In genomic region chr2:146247576-146247975, GRCm38 (mm10) we compare ENCODE assay signal across 23 mouse cellular contexts. TPM values are rescaled to one million over a fixed set of nuclear protein-coding genes. Genes with fewer than 3 reads are reported as not detected.
DNase-seq lines count a peak whose midpoint lies in the region; ATAC-seq and TF ChIP-seq lines count a peak whose summit lies in the region.
"Had no signal": no experiment of that assay in that cellular context is flagged by ENCODE, and none has a peak within 500 bp of the region (broad histone marks: within the 10 kb centered on the region; RNA-seq: fewer than 3 reads in every experiment).

No protein-coding gene starts in this region.

- no peak overlapping the region for H3K4me2 ChIP-seq in forebrain, embryonic 12.5 days
- no peak overlapping the region for H3K4me2 ChIP-seq in forebrain, embryonic 11.5 days (ENCODE audit: low read depth, low read length, severe bottlenecking)
- no peak overlapping the region for H3K4me2 ChIP-seq in liver, embryonic 11.5 days
- no peak overlapping the region for H3K4me2 ChIP-seq in liver, postnatal 0 days (ENCODE audit: low read depth, low read length)
- no peak overlapping the region for H3K4me2 ChIP-seq in limb, embryonic 11.5 days (ENCODE audit: low read depth, severe bottlenecking)
- H3K4me2 ChIP-seq: stomach, embryonic 15.5 days had no signal

- peaks cover 30% of the 10 kb centered on the region for H3K4me1 ChIP-seq in forebrain, embryonic 12.5 days
- H3K4me1 ChIP-seq in forebrain, embryonic 11.5 days (replicated peaks; ENCODE audit: control insufficient read depth, insufficient read depth, low read length) = no peaks in the 10 kb centered on the region
- no peaks in the 10 kb centered on the region for H3K4me1 ChIP-seq in liver, embryonic 11.5 days (replicated peaks; ENCODE audit: control insufficient read depth, insufficient read depth, low read length)
- no peaks in the 10 kb centered on the region for H3K4me1 ChIP-seq in liver, postnatal 0 days (ENCODE audit: insufficient read depth)
- no peaks in the 10 kb centered on the region for H3K4me1 ChIP-seq in limb, embryonic 11.5 days (ENCODE audit: control insufficient read depth, insufficient read depth, low read length)

- DNase-seq in forebrain, embryonic 11.5 days (ENCODE audit: low spot score) = no peak
- no peak for DNase-seq in liver, embryonic 11.5 days (ENCODE audit: low spot score)
- DNase-seq in liver, postnatal 0 days = no peak
- DNase-seq in embryo, embryonic 9.5 days (ENCODE audit: extremely low spot score) = peak; percentile 18
- peak; percentile 30 for DNase-seq in limb, embryonic 11.5 days (ENCODE audit: low spot score)
- no peak for DNase-seq in frontal cortex, adult 2 months (ENCODE audit: extremely low spot score in 1 of 2, low spot score in 1 of 2)
- DNase-seq in urinary bladder, postnatal 36 days (ENCODE audit: low spot score in 2 of 2) = no peak
- DNase-seq: cerebellum, adult 11 months; cerebellum, postnatal 14 days; gastrocnemius, adult 2 months; kidney, adult 18-20 months; kidney, postnatal 25 days; layer of hippocampus, postnatal 36 days; lung, adult 2 months; right cerebral cortex, adult 18-20 months; thymus, postnatal 36 days had no signal

- no peak for TF ChIP-seq CTCF in liver, postnatal 0 days (IDR thresholded peaks at IDR 0.05; ENCODE audit: low read depth)

- H3K36me3 ChIP-seq in forebrain, embryonic 12.5 days (replicated peaks) = 0 out of 2 replicates have a peak, but pooled peaks cover 2% of the 10 kb centered on the region
- no peaks in the 10 kb centered on the region for H3K36me3 ChIP-seq in forebrain, embryonic 11.5 days (ENCODE audit: control insufficient read depth, insufficient read depth, low read length)
- H3K36me3 ChIP-seq in liver, embryonic 11.5 days (ENCODE audit: control insufficient read depth, insufficient read depth, low read length) = no peaks in the 10 kb centered on the region
- H3K36me3 ChIP-seq in liver, postnatal 0 days (replicated peaks; ENCODE audit: insufficient read depth, low read length) = 0 out of 2 replicates have a peak, but pooled peaks cover 8% of the 10 kb centered on the region
- H3K36me3 ChIP-seq in limb, embryonic 11.5 days (ENCODE audit: control insufficient read depth, insufficient read depth, low read length) = no peaks in the 10 kb centered on the region
- H3K36me3 ChIP-seq: stomach, embryonic 15.5 days had no signal

- H3K27ac ChIP-seq in forebrain, embryonic 12.5 days = no peak overlapping the region
- H3K27ac ChIP-seq in forebrain, embryonic 11.5 days (ENCODE audit: low read depth, low read length) = no peak overlapping the region
- H3K27ac ChIP-seq in liver, embryonic 11.5 days (ENCODE audit: low read depth, low read length) = no peak overlapping the region
- H3K27ac ChIP-seq in liver, postnatal 0 days (ENCODE audit: low read depth) = no peak overlapping the region
- H3K27ac ChIP-seq in limb, embryonic 11.5 days (replicated peaks; ENCODE audit: low read depth, low read length) = no peak overlapping the region
- H3K27ac ChIP-seq: gastrocnemius, adult 2 months; hindbrain, postnatal 0 days; layer of hippocampus, adult 2 months; macrophage; stomach, embryonic 15.5 days had no signal

- no peak for TF ChIP-seq EP300 in liver, postnatal 0 days (IDR thresholded peaks at IDR 0.05; ENCODE audit: low read depth)

- H3K27me3 ChIP-seq in forebrain, embryonic 12.5 days = no peaks in the 10 kb centered on the region
- no peaks in the 10 kb centered on the region for H3K27me3 ChIP-seq in forebrain, embryonic 11.5 days (ENCODE audit: control insufficient read depth, insufficient read depth, low read length)
- H3K27me3 ChIP-seq in liver, embryonic 11.5 days (replicated peaks; ENCODE audit: control insufficient read depth, insufficient read depth, low read length) = no peaks in the 10 kb centered on the region
- H3K27me3 ChIP-seq in liver, postnatal 0 days (ENCODE audit: insufficient read depth, low read length) = no peaks in the 10 kb centered on the region
- H3K27me3 ChIP-seq in limb, embryonic 11.5 days (ENCODE audit: control insufficient read depth, insufficient read depth, low read length) = no peaks in the 10 kb centered on the region
- H3K27me3 ChIP-seq: stomach, embryonic 15.5 days had no signal

- peak; percentile 28; the same call in 1 of the 2 replicates for ATAC-seq in forebrain, embryonic 12.5 days (ENCODE audit: low FRiP score)
- ATAC-seq in forebrain, embryonic 11.5 days (replicated peaks; ENCODE audit: low FRiP score) = no peak
- ATAC-seq in liver, embryonic 11.5 days (replicated peaks; ENCODE audit: low FRiP score) = 0 out of 2 replicates have a peak, but pooled peaks have one; percentile 39
- no peak for ATAC-seq in liver, postnatal 0 days
- no peak for ATAC-seq in limb, embryonic 11.5 days (ENCODE audit: insufficient number of reproducible peaks, low FRiP score, low TSS enrichment, low read depth)
- ATAC-seq: CD4-positive, CD25-positive, alpha-beta regulatory T cell, adult 4 months; hindbrain, postnatal 0 days had no signal

- WGBS in forebrain, embryonic 12.5 days = 57% methylated on average over 6 of the region's 6 CpGs
- WGBS in forebrain, embryonic 11.5 days = 52% methylated on average over 6 of the region's 6 CpGs
- 41% methylated on average over 6 of the region's 6 CpGs for WGBS in liver, embryonic 11.5 days
- WGBS in liver, postnatal 0 days (ENCODE audit: insufficient replicate concordance) = 43% methylated on average over 6 of the region's 6 CpGs
- 39% methylated on average over 6 of the region's 6 CpGs for WGBS in limb, embryonic 11.5 days

- H3K9me3 ChIP-seq in forebrain, embryonic 12.5 days = no peaks in the 10 kb centered on the region
- no peaks in the 10 kb centered on the region for H3K9me3 ChIP-seq in forebrain, embryonic 11.5 days (ENCODE audit: control insufficient read depth, low read length)
- no peaks in the 10 kb centered on the region for H3K9me3 ChIP-seq in liver, embryonic 11.5 days (ENCODE audit: control insufficient read depth, low read length)
- no peaks in the 10 kb centered on the region for H3K9me3 ChIP-seq in liver, postnatal 0 days (ENCODE audit: low read length)
- no peaks in the 10 kb centered on the region for H3K9me3 ChIP-seq in limb, embryonic 11.5 days (ENCODE audit: control insufficient read depth, low read length)
- H3K9me3 ChIP-seq: stomach, embryonic 15.5 days had no signal

- H3K4me3 ChIP-seq in forebrain, embryonic 12.5 days (replicated peaks) = no peak overlapping the region
- no peak overlapping the region for H3K4me3 ChIP-seq in forebrain, embryonic 11.5 days (ENCODE audit: low read depth, low read length)
- H3K4me3 ChIP-seq in liver, embryonic 11.5 days (ENCODE audit: low read depth, low read length) = no peak overlapping the region
- H3K4me3 ChIP-seq in liver, postnatal 0 days (ENCODE audit: low read depth, low read length) = no peak overlapping the region
- no peak overlapping the region for H3K4me3 ChIP-seq in limb, embryonic 11.5 days (ENCODE audit: low read depth, low read length)
- H3K4me3 ChIP-seq: gastrocnemius, adult 2 months; layer of hippocampus, adult 2 months; stomach, embryonic 15.5 days had no signal

- no peak overlapping the region for H3K9ac ChIP-seq in forebrain, embryonic 12.5 days
- no peak overlapping the region for H3K9ac ChIP-seq in forebrain, embryonic 11.5 days (ENCODE audit: low read length)
- no peak overlapping the region for H3K9ac ChIP-seq in liver, embryonic 11.5 days (ENCODE audit: low read depth, low read length)
- no peak overlapping the region for H3K9ac ChIP-seq in liver, postnatal 0 days (replicated peaks)
- H3K9ac ChIP-seq in limb, embryonic 11.5 days (ENCODE audit: low read length) = no peak overlapping the region
- H3K9ac ChIP-seq: stomach, embryonic 15.5 days had no signal

RNA-seq across cellular contexts. Expression of gene Insm1, which starts 25.9 kb away (rescaled TPM):
- 11.9 and 13.4 TPM in 2 replicates for polyA plus RNA-seq in forebrain, embryonic 12.5 days (2016; fragmentation: Nextera tagmentation; extraction: Ambion mirVana)
- 5.0 and 8.7 TPM in 2 replicates for polyA plus RNA-seq in forebrain, embryonic 11.5 days (2014; fragmentation: Nextera tagmentation; extraction: Ambion mirVana)
- not detected in 2 replicates for polyA plus RNA-seq in liver, embryonic 11.5 days (2014; fragmentation: Nextera tagmentation; extraction: Ambion mirVana)
- polyA plus RNA-seq in liver, postnatal 0 days (2015; fragmentation: Nextera tagmentation; extraction: Ambion mirVana) = not detected in 2 replicates
- 0.06 and 0.09 TPM in 2 replicates for polyA plus RNA-seq in limb, embryonic 11.5 days (2014; fragmentation: Nextera tagmentation; extraction: Ambion mirVana)
- polyA plus RNA-seq in frontal cortex, adult 2 months (2012; rRNA removed) = 6.4 and 8.0 TPM in 2 replicates
- polyA plus RNA-seq: CD4-positive, CD25-positive, alpha-beta regulatory T cell, adult 4 months; gonadal fat pad, adult 2 months; macrophage had no signal

Comparison
In these comparisons a context has a peak if more than half of its experiments do, and no peak if none do; other contexts are left out.
1. ATAC-seq: peak in forebrain, embryonic 12.5 days (single experiment) and liver, embryonic 11.5 days (single experiment); none in forebrain, embryonic 11.5 days (single experiment), liver, postnatal 0 days (single experiment) and limb, embryonic 11.5 days (single experiment).
2. DNase-seq: peak in embryo, embryonic 9.5 days (single experiment) and limb, embryonic 11.5 days (single experiment); none in forebrain, embryonic 11.5 days (single experiment), liver, embryonic 11.5 days (single experiment), liver, postnatal 0 days (single experiment), frontal cortex, adult 2 months (0 of 2) and urinary bladder, postnatal 36 days (0 of 2).